Mouse (Mus musculus) neural tube, embryonic 14.5 days (tissue): ENCODE measurements at regions not wholly inside any gene's neighbourhood (a gene's known extent, or its start where the extent isn't known, plus 50 kb on each side); places are given as distances from the start of the nearest gene placed in this dataset.
"Not testable (repeated sequence)": the region's sequence is repeated elsewhere in the genome, so short reads cannot be mapped to it uniquely, and the experiment has no call there.

Experiments used
- ATAC-seq: fragments of 200-750 bp; cut with Nextera tagmentation; 2 replicates; pipeline ENCODE4 v1.8.0; 2017; ENCODE audit warnings: low read depth, mild to moderate bottlenecking, moderate TSS enrichment, moderate library complexity
- H3K27ac ChIP-seq: fragments of 300-500 bp; sonication (generic); 2 replicates; pipeline ENCODE4 v1.5.1; 2014; ENCODE audit warnings: low read depth, mild to moderate bottlenecking, control low read depth, low read length, moderate library complexity, mixed read lengths
- H3K27me3 ChIP-seq: fragments of 300-500 bp; sonication (generic); 2 replicates; pipeline ENCODE4 v1.6.1; 2014; ENCODE audit warnings: low read length; ENCODE audit not compliant: control insufficient read depth, insufficient read depth
- H3K36me3 ChIP-seq: fragments of 300-500 bp; sonication (generic); 2 replicates; pipeline ENCODE4 v1.6.1; 2014; ENCODE audit warnings: low read length, mixed read lengths; ENCODE audit not compliant: control insufficient read depth, insufficient read depth
- H3K4me1 ChIP-seq: fragments of 300-500 bp; sonication (generic); 2 replicates; pipeline ENCODE4 v1.6.1; 2014; ENCODE audit warnings: low read length; ENCODE audit not compliant: control insufficient read depth, insufficient read depth
- H3K4me2 ChIP-seq: fragments of 300-500 bp; sonication (generic); 2 replicates; pipeline ENCODE4 v1.6.1; 2014; ENCODE audit warnings: mild to moderate bottlenecking, low read depth, low read length, control low read depth
- H3K4me3 ChIP-seq: fragments of 300-500 bp; sonication (generic); 2 replicates; pipeline ENCODE4 v1.5.1; 2014; ENCODE audit warnings: low read depth, low read length, control low read depth, mixed read lengths
- H3K9ac ChIP-seq: fragments of 300-500 bp; sonication (generic); replicated peaks from 2 replicates; pipeline ENCODE4 v1.6.1; 2014; ENCODE audit warnings: low read depth, mild to moderate bottlenecking, control low read depth, low read length, mixed read lengths
- H3K9me3 ChIP-seq: fragments of 300-500 bp; sonication (generic); 2 replicates; pipeline ENCODE4 v1.6.1; 2016; ENCODE audit warnings: low read length; ENCODE audit not compliant: control insufficient read depth
- WGBS: fragments of 180-500 bp; shearing (Covaris S2); extraction: QIAGEN DNeasy Blood & Tissue Kit; methylation state at CpG from one replicate; pipeline ENCODE4 v1.1.7; 2014; 5-methylcytosine and 5-hydroxymethylcytosine counted together

DNA sequence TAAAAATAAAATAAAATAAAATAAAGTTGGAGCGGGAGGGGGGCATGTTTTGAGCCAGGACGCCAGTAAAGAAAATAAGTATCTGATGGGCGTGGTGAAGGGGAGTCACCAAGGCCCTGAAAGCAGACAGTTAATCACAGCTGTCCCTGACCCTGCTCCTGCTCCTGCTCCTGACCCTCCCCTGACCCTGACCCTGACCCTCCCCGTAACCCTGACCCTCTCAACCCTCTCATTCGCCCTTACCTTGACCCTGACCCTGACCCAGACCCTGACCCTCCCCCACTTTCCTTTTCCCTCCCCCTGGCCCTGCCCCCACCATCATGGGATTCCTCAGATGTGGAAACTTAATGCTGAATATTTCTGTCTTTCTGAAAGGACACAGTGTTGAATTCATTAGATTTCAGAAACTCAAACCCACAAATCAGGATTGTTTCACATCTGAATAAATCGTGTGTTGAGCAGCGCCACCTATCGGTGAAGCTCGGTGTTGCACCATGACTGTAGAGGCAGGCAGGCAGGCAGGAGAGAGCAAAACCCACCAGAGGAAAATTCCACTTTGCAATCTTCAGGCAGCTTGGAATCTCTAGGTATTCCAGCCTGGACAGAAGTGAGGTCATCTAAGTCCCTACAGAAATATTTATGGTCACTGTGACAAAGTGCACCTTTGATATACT is 145.9 kb upstream of the Rhobtb1 start:
- H3K27ac ChIP-seq = no peak overlapping the region
- no peaks in the 10 kb centered on the region for H3K9me3 ChIP-seq
- no peak overlapping the region for H3K4me2 ChIP-seq
- 47% methylated on average over 9 of the region's 9 CpGs for WGBS
- no peak overlapping the region for H3K4me3 ChIP-seq
- H3K4me1 ChIP-seq = no peaks in the 10 kb centered on the region
- no peaks in the 10 kb centered on the region for H3K36me3 ChIP-seq
- H3K9ac ChIP-seq = no peak overlapping the region
- ATAC-seq = no peak
- H3K27me3 ChIP-seq = no peaks in the 10 kb centered on the region

DNA sequence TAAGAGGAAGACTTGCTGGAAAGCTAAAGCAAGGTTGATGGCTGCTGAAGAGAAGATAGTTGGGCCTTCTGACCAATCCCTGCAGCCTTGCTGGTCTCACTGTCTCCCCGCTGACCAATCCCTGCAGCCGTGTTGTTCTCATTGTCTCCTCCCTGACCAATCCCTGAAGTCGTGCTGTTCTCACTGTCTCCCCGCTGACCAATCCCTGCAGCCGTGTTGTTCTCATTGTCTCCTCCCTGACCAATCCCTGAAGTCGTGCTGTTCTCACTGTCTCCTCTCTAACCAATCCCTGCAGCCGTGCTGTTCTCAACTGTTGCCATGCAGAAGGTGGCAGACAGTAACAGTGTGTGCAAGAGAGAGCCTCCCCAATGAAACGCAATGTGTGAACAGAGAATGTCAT is 142.6 kb upstream of the Rhobtb1 start:
- WGBS = 93% methylated on average over 8 of the region's 8 CpGs
- H3K9ac ChIP-seq, H3K4me1 ChIP-seq, ATAC-seq, H3K4me3 ChIP-seq, H3K9me3 ChIP-seq, H3K4me2 ChIP-seq, H3K27ac ChIP-seq, H3K36me3 ChIP-seq, H3K27me3 ChIP-seq: not testable (repeated sequence)

DNA sequence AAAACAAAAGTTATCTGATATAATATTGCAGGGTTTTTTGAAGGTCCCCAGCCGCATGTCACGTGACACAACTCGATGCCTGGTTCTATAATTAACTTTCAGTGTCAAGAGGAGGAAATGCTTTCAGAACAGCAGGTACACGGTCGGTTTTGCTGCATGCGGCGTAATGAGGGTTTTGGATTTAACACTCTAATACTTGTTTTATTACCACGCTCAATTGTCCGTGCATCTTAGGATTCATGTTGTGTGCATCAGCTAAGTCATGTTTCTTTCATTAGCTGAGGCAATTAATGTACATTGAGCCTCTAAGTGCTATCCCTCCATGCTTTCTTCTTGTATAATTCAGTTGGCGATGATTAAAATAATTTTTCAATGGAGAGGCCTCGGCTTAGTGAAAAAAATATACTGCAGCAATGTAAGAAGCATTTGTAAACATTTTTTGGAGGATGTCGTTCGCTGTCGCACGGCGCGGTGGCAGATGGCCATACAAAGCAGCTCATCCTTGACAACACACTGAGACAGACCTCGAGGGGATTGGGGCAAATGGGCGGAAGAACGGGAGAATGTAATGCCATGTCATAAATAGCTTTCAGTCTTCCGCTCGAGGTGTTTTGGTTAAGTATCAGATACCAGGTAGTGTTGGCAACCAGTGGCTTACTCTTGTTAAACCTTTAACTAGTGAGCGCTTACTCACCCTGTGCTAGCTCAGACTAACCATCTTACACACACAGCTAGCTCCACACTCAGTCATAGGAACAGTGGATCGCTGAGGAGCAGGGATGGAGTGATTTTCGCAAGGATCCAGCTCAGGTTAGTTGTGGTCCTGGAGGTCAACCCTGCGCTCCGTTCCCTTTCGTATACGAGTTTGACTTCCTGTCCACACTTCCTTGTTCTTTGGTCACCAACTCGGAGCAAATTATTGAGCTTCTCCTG is 130.2 kb upstream of the Rhobtb1 start:
- Histone ChIP-seq H3K36me3 (no peaks in the 10 kb centered on the region), H3K4me1 (peaks cover 3% of the 10 kb centered on the region; the same call in 1 of the 2 replicates), H3K27me3 (no peaks in the 10 kb centered on the region), H3K4me2 (peak overlapping the region; percentile 38; the same call in 1 of the 2 replicates), H3K9ac (no peak overlapping the region), H3K4me3 (no peak overlapping the region), H3K9me3 (no peaks in the 10 kb centered on the region), H3K27ac (peak overlapping the region; percentile 70; the same call in 1 of the 2 replicates)
- peak; percentile 90 for ATAC-seq
- 49% methylated on average over 30 of the region's 30 CpGs for WGBS

DNA sequence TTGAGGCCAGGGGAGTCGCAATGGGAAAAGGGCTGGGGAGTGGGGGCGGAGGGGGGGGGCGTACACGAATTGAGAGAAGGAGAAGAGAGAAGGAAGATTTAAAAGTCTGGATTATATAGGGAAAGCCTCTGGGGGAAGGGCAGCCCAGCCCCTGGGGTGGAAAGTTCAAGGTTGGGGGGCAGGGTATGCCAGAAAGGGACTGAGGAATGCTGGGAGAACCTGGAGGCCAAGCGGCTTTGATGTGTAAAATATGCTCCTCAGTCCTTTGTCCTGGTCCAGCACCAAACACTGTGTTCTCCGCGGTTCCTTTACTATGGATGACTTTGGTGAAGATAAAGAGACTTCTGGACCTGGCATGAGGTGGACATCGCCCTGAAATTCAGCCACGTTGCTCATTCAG is 117.8 kb upstream of the Rhobtb1 start:
- H3K4me1 ChIP-seq = no peaks in the 10 kb centered on the region
- no peaks in the 10 kb centered on the region for H3K27me3 ChIP-seq
- no peak overlapping the region for H3K9ac ChIP-seq
- H3K4me2 ChIP-seq = no peak overlapping the region
- no peak for ATAC-seq
- WGBS = 59% methylated on average over 8 of the region's 9 CpGs
- H3K9me3 ChIP-seq = no peaks in the 10 kb centered on the region
- H3K36me3 ChIP-seq = no peaks in the 10 kb centered on the region
- no peak overlapping the region for H3K27ac ChIP-seq
- H3K4me3 ChIP-seq = no peak overlapping the region

DNA sequence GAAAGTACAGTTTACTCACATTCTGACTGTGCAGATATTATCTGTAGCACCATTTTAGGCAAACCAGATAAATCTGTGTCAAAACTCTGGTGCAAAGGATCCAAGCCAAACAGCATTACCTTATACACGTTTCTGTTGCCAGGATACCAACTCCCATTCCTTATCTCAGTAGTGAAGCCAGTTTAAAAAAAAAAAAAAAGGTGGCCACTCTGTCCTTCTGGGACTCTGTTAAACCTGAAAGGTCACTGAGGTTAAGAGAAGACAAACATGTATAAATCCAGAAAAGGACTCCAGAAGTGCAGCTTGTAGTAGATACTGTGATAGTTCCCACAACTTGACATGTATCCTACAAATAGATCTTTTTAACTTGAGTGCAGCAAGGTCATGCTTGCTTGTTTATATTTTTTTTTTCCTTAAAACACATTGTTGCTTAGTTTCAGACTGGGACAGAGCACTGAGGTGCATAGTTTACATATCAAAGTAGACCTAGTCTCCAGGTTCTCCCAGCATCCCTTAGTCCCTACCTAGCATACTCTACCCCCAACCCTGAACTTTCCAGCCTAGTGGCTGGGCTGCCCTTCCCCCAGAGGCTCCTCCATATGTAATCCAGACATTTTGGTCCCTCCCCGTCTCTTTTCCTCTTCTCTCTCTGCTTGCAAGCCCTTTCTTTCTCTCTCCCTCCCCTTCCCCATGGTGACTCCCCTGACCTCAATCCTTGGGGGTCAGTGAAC is 116.7 kb upstream of the Rhobtb1 start:
- H3K9me3 ChIP-seq = no peaks in the 10 kb centered on the region
- no peak for ATAC-seq
- H3K27me3 ChIP-seq = no peaks in the 10 kb centered on the region
- no peaks in the 10 kb centered on the region for H3K4me1 ChIP-seq
- no peak overlapping the region for H3K9ac ChIP-seq
- no peak overlapping the region for H3K27ac ChIP-seq
- no peak overlapping the region for H3K4me2 ChIP-seq
- 53% methylated on average over 2 of the region's 2 CpGs for WGBS
- no peaks in the 10 kb centered on the region for H3K36me3 ChIP-seq
- no peak overlapping the region for H3K4me3 ChIP-seq

DNA sequence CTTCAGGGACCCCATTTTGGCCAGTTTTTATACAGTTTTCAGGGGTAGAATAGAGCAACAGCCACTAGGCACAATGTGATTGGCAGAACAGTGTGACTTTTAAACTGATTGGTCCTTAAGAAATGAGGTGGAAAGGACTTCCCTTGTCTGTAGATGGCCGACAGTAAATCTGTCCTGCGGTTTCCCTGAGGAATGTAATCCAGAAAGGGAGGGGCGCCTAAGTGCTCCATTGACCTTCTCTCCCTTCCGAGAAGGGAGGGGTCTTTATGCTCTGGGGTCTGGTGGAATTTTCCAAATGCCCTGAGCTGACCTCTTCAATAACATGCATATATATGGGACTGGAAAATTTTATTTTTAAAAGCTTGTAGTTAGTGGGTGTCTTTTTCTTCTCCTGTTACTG is 115.7 kb upstream of the Rhobtb1 start:
- H3K4me3 ChIP-seq, H3K9me3 ChIP-seq, H3K36me3 ChIP-seq, H3K27ac ChIP-seq, ATAC-seq, H3K4me2 ChIP-seq, H3K27me3 ChIP-seq, H3K9ac ChIP-seq, H3K4me1 ChIP-seq: not testable (repeated sequence)
- 75% methylated on average over 4 of the region's 4 CpGs for WGBS

DNA sequence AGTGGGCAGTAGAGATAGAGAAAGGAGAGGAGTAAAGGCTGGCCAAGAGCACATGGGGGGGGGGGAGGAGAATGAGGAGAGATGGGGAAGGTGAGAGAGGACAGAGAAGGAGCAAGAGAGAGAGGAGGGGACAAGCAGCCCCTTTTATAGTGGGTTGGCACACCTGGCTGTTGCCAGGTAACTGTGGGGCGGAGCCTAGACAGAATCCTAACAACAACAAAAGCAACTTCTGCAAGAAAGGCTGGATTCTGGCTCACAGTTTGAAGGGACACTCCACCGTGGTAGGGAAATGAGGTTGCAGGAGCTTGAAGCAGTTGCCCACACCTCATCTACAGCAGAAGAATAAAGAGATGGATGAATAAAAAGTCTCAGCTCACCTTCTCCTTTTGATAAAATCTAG is 115.1 kb upstream of the Rhobtb1 start:
- Histone ChIP-seq H3K4me1 (no peaks in the 10 kb centered on the region), H3K27ac (no peak overlapping the region), H3K36me3 (no peaks in the 10 kb centered on the region), H3K4me3 (no peak overlapping the region), H3K9ac (no peak overlapping the region), H3K27me3 (no peaks in the 10 kb centered on the region), H3K4me2 (no peak overlapping the region), H3K9me3 (no peaks in the 10 kb centered on the region)
- WGBS = 85% methylated on average over 2 of the region's 2 CpGs
- no peak for ATAC-seq

DNA sequence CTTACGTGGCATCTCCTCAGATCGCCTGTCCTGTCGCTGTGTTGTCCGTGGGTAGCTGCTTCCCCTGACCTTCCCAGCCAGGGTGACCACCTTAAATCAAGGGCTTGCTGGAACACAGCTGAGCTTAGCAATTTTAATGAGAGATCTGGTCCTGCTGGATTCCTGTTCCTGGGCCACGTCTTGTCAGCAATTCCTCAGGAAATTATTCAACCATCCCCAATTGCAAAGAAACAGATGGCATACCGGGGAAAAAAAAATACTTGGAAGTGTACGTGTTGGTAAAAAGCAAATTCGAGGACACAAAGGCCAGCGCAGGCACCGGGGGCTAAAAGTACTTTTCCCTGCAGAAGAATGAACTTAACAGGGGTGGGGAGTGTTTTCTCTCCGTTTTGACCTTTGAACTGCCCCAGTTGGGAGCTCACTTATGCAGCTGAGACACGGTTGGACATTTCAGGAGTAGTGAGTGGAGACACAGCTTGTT is 107.0 kb upstream of the Rhobtb1 start:
- ATAC-seq = no peak

More for the DNA sequence above, 107.0 kb upstream of the Rhobtb1 start:
- H3K27me3 ChIP-seq = no peaks in the 10 kb centered on the region
- H3K4me3 ChIP-seq = no peak overlapping the region
- 21% methylated on average over 12 of the region's 12 CpGs for WGBS
- H3K9ac ChIP-seq = no peak overlapping the region
- no peaks in the 10 kb centered on the region for H3K9me3 ChIP-seq
- no peaks in the 10 kb centered on the region for H3K36me3 ChIP-seq
- H3K4me1 ChIP-seq = peaks cover 4% of the 10 kb centered on the region
- no peak overlapping the region for H3K4me2 ChIP-seq
- H3K27ac ChIP-seq = no peak overlapping the region
